Mouse (Mus musculus): ENCODE data around the gene Wdhd1. TPM values are rescaled to one million over a fixed set of nuclear protein-coding genes. Genes with fewer than 3 reads are reported as not detected.

Wdhd1 gene
- polyA plus RNA-seq, 1 experiment from 2014 or later = 22.0 TPM

- ATAC-seq (ENCODE audit: low read depth) (no peak), DNase-seq (ENCODE audit: low spot score) (no peak)
- Histone ChIP-seq H3K4me1 (ENCODE audit: control insufficient read depth, insufficient read depth, low read length) (0 out of 2 replicates have a peak, but pooled peaks cover under 1% of the 10 kb centered on the region), H3K27ac (replicated peaks; ENCODE audit: low read depth, low read length) (no peak overlapping the region), H3K9ac (ENCODE audit: low read depth, low read length) (no peak overlapping the region), H3K36me3 (ENCODE audit: control insufficient read depth, insufficient read depth, low read length) (peaks cover 80% of the 10 kb centered on the region), H3K4me3 (ENCODE audit: low read depth, low read length) (no peak overlapping the region), H3K4me2 (ENCODE audit: low read depth, low read length) (no peak overlapping the region), H3K27me3 (replicated peaks; ENCODE audit: control insufficient read depth, insufficient read depth, low read length) (no peaks in the 10 kb centered on the region), H3K9me3 (ENCODE audit: control insufficient read depth, low read length) (no peaks in the 10 kb centered on the region)
- 95% methylated on average over 2 of the region's 2 CpGs for WGBS
These were observed 7.0 kb downstream of the Wdhd1 start for GRCm38 (mm10) chr14:47269706-47270105.

GRCm38 (mm10) chr14:47269056-47269455, 7.6 kb downstream of the Wdhd1 start:
- H3K4me1 ChIP-seq (ENCODE audit: control insufficient read depth, insufficient read depth, low read length) = no peaks in the 10 kb centered on the region
- DNase-seq (ENCODE audit: low spot score) (no peak), ATAC-seq (ENCODE audit: low read depth) (no peak)
- H3K27me3 ChIP-seq (replicated peaks; ENCODE audit: control insufficient read depth, insufficient read depth, low read length) = no peaks in the 10 kb centered on the region
- no peak overlapping the region for H3K27ac ChIP-seq (replicated peaks; ENCODE audit: low read depth, low read length)
- H3K4me3 ChIP-seq (ENCODE audit: low read depth, low read length) = no peak overlapping the region
- H3K9me3 ChIP-seq (ENCODE audit: control insufficient read depth, low read length) = no peaks in the 10 kb centered on the region
- no peak overlapping the region for H3K9ac ChIP-seq (ENCODE audit: low read depth, low read length)
- H3K36me3 ChIP-seq (ENCODE audit: control insufficient read depth, insufficient read depth, low read length) = peaks cover 83% of the 10 kb centered on the region
- 95% methylated on average over 4 of the region's 4 CpGs for WGBS
- no peak overlapping the region for H3K4me2 ChIP-seq (ENCODE audit: low read depth, low read length)

- no peaks in the 10 kb centered on the region for H3K4me1 ChIP-seq (ENCODE audit: control insufficient read depth, insufficient read depth, low read length)
These were observed 10.8 kb downstream of the Wdhd1 start for GRCm38 (mm10) chr14:47265829-47266228.

GRCm38 (mm10) chr14:47264866-47265265, 11.8 kb downstream of the Wdhd1 start:
- Histone ChIP-seq H3K27ac (replicated peaks; ENCODE audit: low read depth, low read length) (no peak overlapping the region), H3K36me3 (ENCODE audit: control insufficient read depth, insufficient read depth, low read length) (peaks cover 69% of the 10 kb centered on the region), H3K9me3 (ENCODE audit: control insufficient read depth, low read length) (no peaks in the 10 kb centered on the region), H3K27me3 (replicated peaks; ENCODE audit: control insufficient read depth, insufficient read depth, low read length) (no peaks in the 10 kb centered on the region), H3K4me1 (ENCODE audit: control insufficient read depth, insufficient read depth, low read length) (no peaks in the 10 kb centered on the region), H3K4me2 (ENCODE audit: low read depth, low read length) (no peak overlapping the region), H3K9ac (ENCODE audit: low read depth, low read length) (no peak overlapping the region), H3K4me3 (ENCODE audit: low read depth, low read length) (no peak overlapping the region)
- WGBS = 94% methylated on average over 3 of the region's 3 CpGs
- ATAC-seq (ENCODE audit: low read depth) (no peak), DNase-seq (ENCODE audit: low spot score) (no peak)

More at GRCm38 (mm10) chr14:47265829-47266228, 10.8 kb downstream of the Wdhd1 start:
- no peak for ATAC-seq (ENCODE audit: low read depth)
- 92% methylated on average over 8 of the region's 8 CpGs for WGBS
- DNase-seq (ENCODE audit: low spot score) = no peak
- H3K27me3 ChIP-seq (replicated peaks; ENCODE audit: control insufficient read depth, insufficient read depth, low read length) = no peaks in the 10 kb centered on the region
- no peak overlapping the region for H3K4me2 ChIP-seq (ENCODE audit: low read depth, low read length)
- H3K36me3 ChIP-seq (ENCODE audit: control insufficient read depth, insufficient read depth, low read length) = peaks cover 70% of the 10 kb centered on the region
- no peaks in the 10 kb centered on the region for H3K9me3 ChIP-seq (ENCODE audit: control insufficient read depth, low read length)
- no peak overlapping the region for H3K4me3 ChIP-seq (ENCODE audit: low read depth, low read length)
- H3K9ac ChIP-seq (ENCODE audit: low read depth, low read length) = no peak overlapping the region
- H3K27ac ChIP-seq (replicated peaks; ENCODE audit: low read depth, low read length) = no peak overlapping the region

GRCm38 (mm10) chr14:47249839-47250238, 26.8 kb downstream of the Wdhd1 start:
- H3K4me2 ChIP-seq (ENCODE audit: low read depth, low read length) = no peak overlapping the region
- no peak for ATAC-seq (ENCODE audit: low read depth)
- no peak overlapping the region for H3K9ac ChIP-seq (ENCODE audit: low read depth, low read length)
- no peak overlapping the region for H3K27ac ChIP-seq (replicated peaks; ENCODE audit: low read depth, low read length)
- no peaks in the 10 kb centered on the region for H3K4me1 ChIP-seq (ENCODE audit: control insufficient read depth, insufficient read depth, low read length)
- no peak overlapping the region for H3K4me3 ChIP-seq (ENCODE audit: low read depth, low read length)
- WGBS = 87% methylated on average over 6 of the region's 6 CpGs
- DNase-seq (ENCODE audit: low spot score) = no peak
- no peaks in the 10 kb centered on the region for H3K9me3 ChIP-seq (ENCODE audit: control insufficient read depth, low read length)
- no peaks in the 10 kb centered on the region for H3K27me3 ChIP-seq (replicated peaks; ENCODE audit: control insufficient read depth, insufficient read depth, low read length)
- peaks cover 60% of the 10 kb centered on the region for H3K36me3 ChIP-seq (ENCODE audit: control insufficient read depth, insufficient read depth, low read length)

GRCm38 (mm10) chr14:47242753-47243152, 33.9 kb downstream of the Wdhd1 start:
- Histone ChIP-seq H3K9ac (ENCODE audit: low read depth, low read length) (no peak overlapping the region), H3K36me3 (ENCODE audit: control insufficient read depth, insufficient read depth, low read length) (peaks cover 54% of the 10 kb centered on the region), H3K4me2 (ENCODE audit: low read depth, low read length) (no peak overlapping the region), H3K9me3 (ENCODE audit: control insufficient read depth, low read length) (no peaks in the 10 kb centered on the region), H3K4me1 (ENCODE audit: control insufficient read depth, insufficient read depth, low read length) (no peaks in the 10 kb centered on the region), H3K4me3 (ENCODE audit: low read depth, low read length) (no peak overlapping the region), H3K27ac (replicated peaks; ENCODE audit: low read depth, low read length) (no peak overlapping the region), H3K27me3 (replicated peaks; ENCODE audit: control insufficient read depth, insufficient read depth, low read length) (no peaks in the 10 kb centered on the region)
- WGBS = 50% methylated on average over 4 of the region's 4 CpGs
- no peak for DNase-seq (ENCODE audit: low spot score)
- ATAC-seq (ENCODE audit: low read depth) = no peak

- Histone ChIP-seq H3K4me3 (ENCODE audit: low read depth, low read length) (no peak overlapping the region), H3K4me1 (ENCODE audit: control insufficient read depth, insufficient read depth, low read length) (no peaks in the 10 kb centered on the region), H3K27ac (replicated peaks; ENCODE audit: low read depth, low read length) (no peak overlapping the region), H3K4me2 (ENCODE audit: low read depth, low read length) (no peak overlapping the region), H3K27me3 (replicated peaks; ENCODE audit: control insufficient read depth, insufficient read depth, low read length) (no peaks in the 10 kb centered on the region), H3K9me3 (ENCODE audit: control insufficient read depth, low read length) (no peaks in the 10 kb centered on the region), H3K9ac (ENCODE audit: low read depth, low read length) (no peak overlapping the region), H3K36me3 (ENCODE audit: control insufficient read depth, insufficient read depth, low read length) (peaks cover 37% of the 10 kb centered on the region)
- ATAC-seq (ENCODE audit: low read depth) (no peak), DNase-seq (ENCODE audit: low spot score) (no peak)
- WGBS = 95% methylated on average over 6 of the region's 6 CpGs
These were observed 35.6 kb downstream of the Wdhd1 start for GRCm38 (mm10) chr14:47241046-47241445.

- Histone ChIP-seq H3K27ac (replicated peaks; ENCODE audit: low read depth, low read length) (no peak overlapping the region), H3K27me3 (replicated peaks; ENCODE audit: control insufficient read depth, insufficient read depth, low read length) (no peaks in the 10 kb centered on the region), H3K4me2 (ENCODE audit: low read depth, low read length) (no peak overlapping the region), H3K9me3 (ENCODE audit: control insufficient read depth, low read length) (no peaks in the 10 kb centered on the region), H3K36me3 (ENCODE audit: control insufficient read depth, insufficient read depth, low read length) (peaks cover 32% of the 10 kb centered on the region), H3K4me3 (ENCODE audit: low read depth, low read length) (no peak overlapping the region), H3K4me1 (ENCODE audit: control insufficient read depth, insufficient read depth, low read length) (no peaks in the 10 kb centered on the region), H3K9ac (ENCODE audit: low read depth, low read length) (no peak overlapping the region)
- no peak for DNase-seq (ENCODE audit: low spot score)
- 92% methylated on average over 1 of the region's 1 CpGs for WGBS
- ATAC-seq (ENCODE audit: low read depth) = no peak
These were observed 36.1 kb downstream of the Wdhd1 start for GRCm38 (mm10) chr14:47240600-47240999.

- WGBS = 86% methylated on average over 4 of the region's 4 CpGs
- 0 out of 2 replicates have a peak, but pooled peaks cover 3% of the 10 kb centered on the region for H3K9me3 ChIP-seq (ENCODE audit: control insufficient read depth, low read length)
- ATAC-seq (ENCODE audit: low read depth) = no peak
These were observed 39.4 kb downstream of the Wdhd1 start for GRCm38 (mm10) chr14:47237286-47237685.

More at GRCm38 (mm10) chr14:47237286-47237685, 39.4 kb downstream of the Wdhd1 start:
- H3K27me3 ChIP-seq (replicated peaks; ENCODE audit: control insufficient read depth, insufficient read depth, low read length) = no peaks in the 10 kb centered on the region
- no peak overlapping the region for H3K9ac ChIP-seq (ENCODE audit: low read depth, low read length)
- no peak overlapping the region for H3K4me3 ChIP-seq (ENCODE audit: low read depth, low read length)
- no peak overlapping the region for H3K27ac ChIP-seq (replicated peaks; ENCODE audit: low read depth, low read length)
- H3K4me1 ChIP-seq (ENCODE audit: control insufficient read depth, insufficient read depth, low read length) = no peaks in the 10 kb centered on the region
- H3K36me3 ChIP-seq (ENCODE audit: control insufficient read depth, insufficient read depth, low read length) = peaks cover 9% of the 10 kb centered on the region; the same call in 1 of the 2 replicates
- H3K4me2 ChIP-seq (ENCODE audit: low read depth, low read length) = no peak overlapping the region
- DNase-seq (ENCODE audit: low spot score) = no peak

Measured in embryonic facial prominence, embryonic 14.5 days (tissue).